ENCODE assay signal across 8 mouse cellular contexts in the genomic region with DNA sequence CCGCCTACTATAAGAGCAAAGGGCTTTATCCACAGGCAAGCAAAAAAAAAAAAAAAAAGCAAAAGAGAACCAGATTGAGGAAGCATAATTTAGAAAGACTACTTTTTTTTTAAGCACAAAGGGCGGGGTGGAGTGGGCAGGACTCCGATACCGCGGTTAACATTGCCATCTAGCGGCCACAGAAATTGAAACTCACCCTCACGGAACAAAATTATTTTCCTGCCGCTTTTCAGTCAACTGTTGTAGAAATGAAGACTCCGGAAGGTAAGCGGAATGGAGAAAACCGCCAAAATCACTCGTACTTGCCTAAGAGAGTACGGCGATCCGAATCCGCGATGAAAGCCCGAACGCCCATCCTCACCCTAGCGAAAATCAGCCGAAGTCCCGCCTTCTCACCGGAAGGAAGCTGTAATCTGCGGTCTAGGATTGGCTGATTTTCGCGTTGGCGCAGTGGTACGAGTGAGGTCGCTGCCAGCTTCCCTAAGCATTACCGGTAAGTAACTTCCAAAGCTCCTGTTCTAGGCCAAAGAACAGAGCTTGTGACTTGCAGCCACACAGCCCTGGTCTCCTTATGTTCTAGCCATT. TPM values are rescaled to one million over a fixed set of nuclear protein-coding genes. Genes with fewer than 3 reads are reported as not detected.
A peak's percentile ranks its signal among the peaks of the same experiment; 100 is the strongest.
DNase-seq lines count a peak whose midpoint lies in the region; ATAC-seq and TF ChIP-seq lines count a peak whose summit lies in the region.

A gene (minus strand): TSS at position 389 of the 585 bp plus-strand sequence.

- H3K36me3 ChIP-seq in G1E (replicated peaks), result no peaks in the 10 kb centered on the region
- no peaks in the 10 kb centered on the region for H3K36me3 ChIP-seq in lung, embryonic 16.5 days (ENCODE audit: control insufficient read depth, insufficient read depth, low read length)

- no peaks in the 10 kb centered on the region for H3K9me3 ChIP-seq in G1E (replicated peaks)
- no peaks in the 10 kb centered on the region for H3K9me3 ChIP-seq in lung, embryonic 16.5 days (ENCODE audit: control insufficient read depth, low read length)

- peak within 1 kb of the TSS; percentile 66 for H3K9ac ChIP-seq in lung, embryonic 16.5 days (ENCODE audit: low read length)

- H3K27ac ChIP-seq in cerebellum, adult 2 months (ENCODE audit: insufficient read depth, low read length), result peak within 1 kb of the TSS; percentile 85; the same call in 1 of the 2 replicates
- peak within 1 kb of the TSS; percentile 75 for H3K27ac ChIP-seq in lung, embryonic 16.5 days (ENCODE audit: low read length)

- peak; percentile 33; the same call in 1 of the 2 replicates for TF ChIP-seq POLR2A in cerebellum, adult 2 months (IDR thresholded peaks at IDR 0.05; ENCODE audit: borderline replicate concordance, insufficient read depth, low read length)

- WGBS in cerebellum, adult 2 months, result under 1% methylated on average over 30 of the region's 30 CpGs
- WGBS in lung, embryonic 16.5 days, result 1% methylated on average over 30 of the region's 30 CpGs

- peak; percentile 21 for DNase-seq in G1E (ENCODE audit: low spot score)
- DNase-seq in cerebellum, adult 2 months, result peak; percentile 92 to 93
- peak; percentile 89 for DNase-seq in forelimb bud, embryonic 11.5 days (ENCODE audit: low read depth, low spot score)
- DNase-seq in layer of hippocampus, adult 9-10 months (ENCODE audit: low spot score), result peak; percentile 94
- DNase-seq in ovary, postnatal 10 days (ENCODE audit: low spot score), result peak; percentile 75
- DNase-seq in thymus, postnatal 10 days (ENCODE audit: low spot score in 2 of 2), result peak; percentile 80 to 81

- peak within 1 kb of the TSS; percentile 52 for H3K4me2 ChIP-seq in lung, embryonic 16.5 days (ENCODE audit: low read depth, low read length)

- peak; percentile 96 for ATAC-seq in G1E (ENCODE audit: extremely low read depth, insufficient number of reproducible peaks, low FRiP score, poor library complexity, severe bottlenecking)
- ATAC-seq in hematopoietic stem cell, adult 5-6 weeks (replicated peaks in 1 of 2; ENCODE audit: insufficient read depth in 1 of 2, low FRiP score in 2 of 2, low TSS enrichment in 1 of 2, low read depth in 1 of 2, poor library complexity in 2 of 2, severe bottlenecking in 2 of 2), result peak; percentile 97 to 100
- ATAC-seq in lung, embryonic 16.5 days (ENCODE audit: low read depth), result peak; percentile 99

- no peaks in the 10 kb centered on the region for H3K4me1 ChIP-seq in G1E (ENCODE audit: insufficient read depth, low read depth, low read length)
- peaks cover 2% of the 10 kb centered on the region; the same call in 1 of the 2 replicates for H3K4me1 ChIP-seq in cerebellum, adult 2 months (ENCODE audit: control insufficient read depth, insufficient read depth, low read length)
- no peaks in the 10 kb centered on the region for H3K4me1 ChIP-seq in lung, embryonic 16.5 days (replicated peaks; ENCODE audit: control insufficient read depth, insufficient read depth, low read length)

- no peak for TF ChIP-seq CTCF in G1E (IDR thresholded peaks at IDR 0.05; ENCODE audit: low read depth, low read length)
- peak; percentile 52; the same call in 1 of the 2 replicates for TF ChIP-seq CTCF in cerebellum, adult 2 months (IDR thresholded peaks at IDR 0.05; ENCODE audit: borderline replicate concordance, insufficient read depth, low read depth, low read length)

- no peaks in the 10 kb centered on the region for H3K27me3 ChIP-seq in G1E (ENCODE audit: insufficient read depth, low read length)
- H3K27me3 ChIP-seq in cerebellum, adult 2 months (ENCODE audit: control insufficient read depth, insufficient read depth, low read length), result no peaks in the 10 kb centered on the region
- no peaks in the 10 kb centered on the region for H3K27me3 ChIP-seq in lung, embryonic 16.5 days (ENCODE audit: control insufficient read depth, insufficient read depth, low read depth, low read length)

- H3K4me3 ChIP-seq in G1E (ENCODE audit: low read depth, low read length), result peak within 1 kb of the TSS; percentile 69
- H3K4me3 ChIP-seq in cerebellum, adult 2 months (replicated peaks; ENCODE audit: insufficient read depth, low read depth, low read length), result peak within 1 kb of the TSS; percentile 57
- H3K4me3 ChIP-seq in lung, embryonic 16.5 days (ENCODE audit: low read length), result peak within 1 kb of the TSS; percentile 59

RNA-seq across cellular contexts. Expression of the gene that starts here (rescaled TPM):
- total RNA-seq in G1E (2014; fragmentation: Nextera tagmentation), result 7.8 and 10.7 TPM in 2 replicates
- total RNA-seq in G1E (2017), result 16.4 and 19.2 TPM in 2 replicates
- polyA plus RNA-seq in G1E (2012), result 0.48 and 0.69 TPM in 2 replicates
- 29.6 and 34.2 TPM in 2 replicates for polyA plus RNA-seq in cerebellum, adult 2 months (2012; rRNA removed)
- 22.1 and 38.1 TPM in 2 replicates for total RNA-seq in hematopoietic stem cell, adult 5-6 weeks (2017)
- polyA plus RNA-seq in lung, embryonic 16.5 days (2015; fragmentation: Nextera tagmentation; extraction: Ambion mirVana), result 31.9 and 34.0 TPM in 2 replicates

Comparison
In these comparisons a context has a peak if more than half of its experiments do, and no peak if none do; other contexts are left out.
1. Peak in every context shown above with its lines: DNase-seq, ATAC-seq, H3K4me3 ChIP-seq and H3K27ac ChIP-seq.
2. RNA of the gene that starts here (polyA plus RNA-seq): 29.6 to 34.2 TPM in cerebellum, adult 2 months and 31.9 to 34.0 TPM in lung, embryonic 16.5 days; 0.48 to 0.69 TPM in G1E; every median in the first group is over 10 times any median in the second.
3. DNase-seq: peak in every context shown above with its lines; median percentile 94 in layer of hippocampus, adult 9-10 months; 92 in cerebellum, adult 2 months; 89 in forelimb bud, embryonic 11.5 days; 80 in thymus, postnatal 10 days; 75 in ovary, postnatal 10 days; 21 in G1E.